Mouse (Mus musculus) E14TG2a.4 (cell line): ENCODE data around the gene Gyg.

Experiments
- CTCF ChIP-seq: conservative IDR thresholded peaks from 2 replicates; pipeline ENCODE4 v1.5.1; 2014; ENCODE audit warnings: low read length
- NANOG ChIP-seq: IDR thresholded peaks from 2 replicates; pipeline ENCODE4 v1.6.1; 2014; ENCODE audit warnings: borderline replicate concordance, low read length, mixed read lengths
- POU5F1 ChIP-seq: IDR thresholded peaks from 2 replicates; pipeline ENCODE4 v1.6.1; 2014; ENCODE audit warnings: low read length, borderline replicate concordance

GRCm38 (mm10) chr3:20141240-20141639 is 13.9 kb downstream of the Gyg start:
- TF ChIP-seq CTCF (no peak), NANOG (no peak), POU5F1 (no peak)
